Mouse (Mus musculus): ENCODE data around the gene Skor1.

The Skor1 gene

DNA sequence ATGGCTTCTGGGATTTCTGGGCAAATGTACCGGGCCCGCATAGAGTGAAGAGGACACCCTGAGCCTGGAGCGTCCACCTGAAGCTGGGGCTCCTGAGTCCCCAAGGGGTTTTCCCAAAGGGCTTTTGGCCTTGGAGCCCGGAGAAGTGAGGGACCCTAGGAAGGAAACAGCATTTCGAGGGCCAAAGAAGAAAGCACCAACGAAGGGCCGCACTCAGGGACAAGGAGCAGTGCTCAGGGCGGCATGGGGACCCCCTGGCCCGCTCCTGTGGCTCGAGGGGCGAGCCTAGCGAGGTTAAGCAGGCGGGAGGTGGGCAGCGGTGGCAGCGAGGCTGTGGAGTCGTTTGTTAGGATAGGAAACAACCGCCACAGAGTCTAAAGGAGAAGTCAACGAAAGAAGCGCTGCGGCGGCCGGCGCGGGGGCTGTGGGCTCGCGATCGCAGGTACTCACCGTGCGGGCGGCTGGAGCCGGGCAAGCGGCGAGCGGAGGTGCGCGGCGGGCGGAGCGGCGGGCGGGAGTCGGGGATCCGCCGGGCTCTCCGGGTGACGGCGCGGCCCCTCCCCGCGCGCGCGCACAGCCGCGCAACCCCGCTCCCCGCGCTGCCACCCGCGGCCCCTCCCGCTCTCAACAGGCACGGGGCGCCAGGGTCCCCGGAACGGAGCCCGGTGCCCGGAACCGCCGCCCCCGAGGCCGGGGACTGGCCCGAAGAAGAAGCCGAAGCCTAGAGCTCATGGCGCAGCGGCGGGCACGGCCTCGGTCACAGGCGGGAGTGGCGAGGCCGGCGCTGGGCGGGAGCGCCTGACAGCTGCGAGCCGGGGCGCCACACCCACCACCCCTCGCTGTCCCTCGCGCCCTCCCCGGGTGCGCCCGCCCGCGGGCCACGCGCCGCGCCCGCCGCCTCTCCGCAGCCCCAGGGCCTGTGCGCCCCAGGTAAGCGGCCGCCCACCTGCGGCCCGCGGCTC, at the start of gene Skor1:
Gene Skor1 (minus strand): TSS at position 552 of the 962 bp plus-strand sequence.
- no peak for DNase-seq (ENCODE audit: low read depth, low spot score)

GRCm38 (mm10) chr9:63197252-63197651, 48.5 kb upstream of the Skor1 start:
- no peak for DNase-seq (ENCODE audit: low read depth, low spot score)

- DNase-seq (ENCODE audit: low read depth, low spot score) = no peak
Observed at GRCm38 (mm10) chr9:63196114-63196682, 47.4 kb upstream of the Skor1 start.

DNA sequence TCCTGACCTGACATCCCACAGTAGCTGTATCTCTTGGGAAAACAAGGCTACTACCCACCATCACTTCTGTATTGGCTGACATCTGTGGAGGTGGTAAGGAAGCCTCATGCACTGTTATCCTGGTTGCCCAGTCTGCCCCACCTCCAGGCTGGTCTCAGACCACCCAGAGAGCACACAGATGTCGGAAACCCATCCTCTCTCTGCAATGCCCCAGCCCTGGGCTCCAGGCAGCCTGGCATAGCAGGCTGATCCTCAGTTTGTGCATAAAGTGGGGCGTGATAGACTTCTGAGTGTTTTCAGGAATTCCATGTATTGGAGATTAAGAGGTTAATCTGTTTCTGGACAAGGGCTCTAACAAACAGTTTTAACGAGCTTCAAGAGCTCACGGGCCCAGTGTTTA, 46.8 kb upstream of the Skor1 start:
- DNase-seq (ENCODE audit: low read depth, low spot score) = no peak

DNA sequence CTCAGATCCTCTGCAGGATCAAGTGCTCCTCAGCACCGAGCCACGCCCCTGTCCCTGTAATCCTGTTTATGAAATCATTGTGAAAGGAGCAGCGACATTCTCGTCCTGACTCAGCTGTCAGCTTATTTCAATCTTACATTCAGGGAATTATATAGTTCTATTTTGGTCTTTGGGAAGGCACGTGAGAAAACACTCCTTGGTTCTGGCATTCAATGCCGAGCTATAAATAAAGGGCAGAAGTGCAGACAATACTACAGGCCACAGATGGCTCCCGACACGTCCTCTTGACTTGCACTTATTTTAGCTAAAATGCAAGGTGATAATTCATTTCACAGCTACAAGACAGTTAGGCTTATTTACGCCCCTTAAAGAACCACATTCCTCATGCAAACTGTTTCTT, 46.0 kb upstream of the Skor1 start:
- DNase-seq (ENCODE audit: low read depth, low spot score) = no peak

GRCm38 (mm10) chr9:63192809-63193208, 44.0 kb upstream of the Skor1 start:
- no peak for DNase-seq (ENCODE audit: low read depth, low spot score)

DNA sequence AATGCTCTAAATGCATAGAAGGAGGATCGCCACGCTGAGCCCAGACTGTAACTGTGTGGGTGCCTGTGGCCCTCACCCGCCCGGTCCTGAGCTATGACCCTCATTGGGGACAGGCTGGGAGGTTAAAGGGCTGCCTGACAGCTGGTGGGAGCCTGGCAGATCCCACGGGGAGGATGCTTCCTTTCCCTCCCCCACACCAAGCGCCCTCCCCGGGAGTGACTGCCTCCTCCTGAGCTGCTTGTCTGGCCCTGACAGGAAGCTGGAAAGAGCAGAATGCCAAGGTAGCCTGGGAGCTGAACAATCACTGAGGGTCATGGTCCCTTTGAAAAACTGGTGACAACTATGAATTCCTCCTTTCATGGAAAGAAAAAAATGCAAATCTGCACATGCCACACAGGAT, 38.5 kb upstream of the Skor1 start:
- no peak for DNase-seq (ENCODE audit: low read depth, low spot score)

- DNase-seq (ENCODE audit: low read depth, low spot score) = no peak
Observed at GRCm38 (mm10) chr9:63185249-63185648, 36.5 kb upstream of the Skor1 start.

DNA sequence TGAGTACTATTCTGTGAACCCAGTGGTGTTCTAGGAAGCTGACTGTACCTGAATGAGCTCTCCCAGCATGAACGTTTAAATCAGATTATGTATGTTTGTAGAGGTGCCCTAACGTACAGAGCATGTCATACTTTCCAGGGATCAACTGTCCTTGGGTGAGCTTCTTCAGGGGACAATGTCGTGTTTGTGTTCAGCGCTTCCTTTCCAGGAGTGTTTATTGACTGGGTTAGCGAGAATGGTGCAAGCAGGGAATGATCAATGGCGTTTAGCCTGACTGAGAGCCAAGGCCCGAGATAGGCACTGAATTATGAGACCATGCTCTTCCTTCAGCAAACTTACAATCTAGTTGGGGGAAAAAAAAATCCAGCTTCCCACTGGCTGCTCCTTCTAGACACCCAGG, 35.1 kb upstream of the Skor1 start:
- DNase-seq (ENCODE audit: low read depth, low spot score) = no peak

DNA sequence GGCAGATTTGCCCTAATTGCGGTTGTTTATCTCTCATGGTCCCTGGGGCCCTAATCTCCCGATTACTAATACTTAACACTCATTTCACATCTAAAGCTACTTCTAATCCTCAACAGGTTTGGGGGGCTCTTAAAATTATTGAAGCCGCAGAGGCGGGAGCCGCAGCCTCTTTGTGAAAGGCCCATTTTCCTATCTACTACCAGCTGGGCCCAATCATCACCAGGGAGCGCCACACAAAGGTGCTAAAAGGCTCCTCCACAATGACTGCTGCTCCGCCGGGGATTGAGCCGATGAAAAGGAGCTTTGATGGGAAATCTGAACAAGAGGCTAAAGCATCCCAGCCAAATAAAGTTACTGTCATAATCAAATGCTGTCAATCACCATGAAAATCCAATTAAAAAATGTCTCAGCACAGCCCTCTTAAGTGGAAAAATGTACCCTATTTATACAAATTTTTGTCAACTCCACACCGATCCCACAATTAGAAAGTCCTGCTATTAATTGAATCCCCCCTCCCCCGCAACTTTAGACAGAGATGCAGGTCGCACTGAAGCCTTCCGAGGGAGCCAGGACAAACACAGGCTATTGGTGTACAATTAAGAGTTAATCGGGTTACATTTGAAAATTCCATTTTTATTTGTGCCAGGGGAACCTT, 33.7 kb upstream of the Skor1 start:
- DNase-seq (ENCODE audit: low read depth, low spot score) = no peak

DNA sequence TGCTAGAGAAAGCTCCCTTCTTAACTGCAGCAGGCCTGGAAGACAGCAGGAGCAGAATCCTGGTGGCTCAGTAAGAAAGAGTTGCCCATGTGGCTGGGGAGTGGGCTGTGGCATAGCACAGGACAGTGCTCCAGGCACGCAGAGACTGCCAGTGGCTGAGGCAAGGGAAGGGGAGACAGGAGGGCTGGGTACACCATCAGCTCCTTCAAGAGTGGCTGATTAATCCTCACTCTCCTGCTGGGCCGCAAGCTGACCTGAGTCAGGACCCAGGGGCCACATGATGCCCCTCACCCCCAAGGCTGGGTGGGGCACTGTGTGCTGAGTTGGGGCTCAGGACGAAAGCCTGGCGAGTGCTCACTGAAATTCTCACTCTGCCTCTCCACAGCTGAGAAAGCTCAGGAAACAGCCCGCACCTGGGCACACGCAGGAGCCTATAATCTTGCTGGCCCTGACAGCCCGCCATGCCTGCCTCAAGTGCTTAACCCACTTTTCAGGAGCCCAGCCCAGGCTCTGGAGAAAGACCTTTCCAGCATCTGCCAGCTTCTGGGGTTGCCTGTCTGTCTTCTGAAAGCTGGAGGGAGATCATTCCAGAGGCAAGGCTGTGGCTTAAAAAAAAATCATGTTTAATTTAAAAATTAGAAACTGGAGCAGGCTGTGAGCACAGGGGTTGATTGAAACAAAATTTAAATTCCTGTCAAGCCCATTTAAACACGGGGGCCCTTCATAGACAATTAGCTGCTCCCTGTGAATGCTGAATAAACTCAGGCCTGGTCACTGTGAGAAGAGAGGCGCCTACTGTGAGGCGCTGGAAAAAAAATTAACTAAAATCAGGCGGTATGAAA, 32.8 kb upstream of the Skor1 start:
- DNase-seq (ENCODE audit: low read depth, low spot score) = no peak

DNA sequence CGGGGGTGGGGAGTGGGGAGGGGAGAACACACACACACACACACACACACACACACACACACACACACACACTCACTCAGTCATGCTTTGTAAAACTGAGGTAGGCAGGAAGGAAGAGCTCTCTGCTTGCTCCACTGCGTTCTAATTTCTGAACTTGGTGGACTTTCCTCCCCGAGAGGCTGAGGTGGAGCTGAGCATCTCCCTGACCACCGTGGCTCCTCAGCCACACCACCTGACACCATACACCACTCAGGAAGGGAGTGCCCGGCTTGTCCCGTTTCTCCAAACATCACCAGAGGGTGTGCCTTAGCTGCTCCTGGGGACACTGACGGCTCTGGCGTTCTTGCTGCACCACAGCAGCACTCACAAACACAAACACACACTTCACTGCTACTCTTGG, 29.5 kb upstream of the Skor1 start:
- no peak for DNase-seq (ENCODE audit: low read depth, low spot score)

GRCm38 (mm10) chr9:63174001-63174721, 25.4 kb upstream of the Skor1 start:
- no peak for DNase-seq (ENCODE audit: low read depth, low spot score)

- no peak for DNase-seq (ENCODE audit: low read depth, low spot score)
Observed at GRCm38 (mm10) chr9:63171951-63172350, 23.2 kb upstream of the Skor1 start.

DNA sequence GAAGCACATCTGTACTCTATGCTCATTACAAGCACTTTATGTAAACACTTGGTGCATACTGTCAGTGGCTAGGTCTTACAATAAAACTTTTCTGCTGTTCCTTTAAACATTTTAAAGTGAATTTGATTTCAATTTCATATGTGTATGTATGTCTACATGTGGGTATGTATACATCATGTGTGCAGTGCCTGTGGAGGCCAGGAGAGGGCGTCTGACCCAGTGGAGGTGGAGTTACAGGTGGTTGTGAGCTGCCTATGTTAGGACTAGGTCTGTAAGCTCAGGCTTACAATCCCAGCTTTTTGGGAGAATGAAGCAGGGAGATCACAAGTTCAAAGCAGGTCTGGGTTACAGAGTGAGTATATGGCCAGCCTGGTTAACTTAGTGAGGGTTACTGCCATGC, 20.4 kb upstream of the Skor1 start:
- no peak for DNase-seq (ENCODE audit: low read depth, low spot score)

DNA sequence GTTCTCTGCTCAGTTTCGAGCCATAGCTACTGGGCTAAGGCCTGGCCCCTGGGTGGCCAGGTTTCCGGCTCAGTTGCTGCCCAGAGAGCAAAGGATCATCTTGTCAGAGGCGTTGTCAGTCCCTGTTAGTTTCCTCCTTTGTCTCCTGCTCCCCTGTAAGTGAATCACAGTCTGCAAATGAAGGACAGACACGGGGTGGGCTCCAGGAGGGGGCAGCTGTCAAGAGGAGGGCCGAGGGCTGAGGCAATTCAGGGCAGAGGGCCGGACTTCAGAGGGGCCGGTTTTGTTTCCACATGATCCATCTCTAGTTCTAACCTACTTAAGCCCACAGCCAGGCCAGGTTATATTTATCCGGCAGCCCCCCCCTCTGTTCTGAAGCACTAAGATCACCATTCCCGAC, 16.3 kb upstream of the Skor1 start:
- no peak for DNase-seq (ENCODE audit: low read depth, low spot score)

- no peak for DNase-seq (ENCODE audit: low read depth, low spot score)
Observed at GRCm38 (mm10) chr9:63163756-63164155, 15.0 kb upstream of the Skor1 start.

DNA sequence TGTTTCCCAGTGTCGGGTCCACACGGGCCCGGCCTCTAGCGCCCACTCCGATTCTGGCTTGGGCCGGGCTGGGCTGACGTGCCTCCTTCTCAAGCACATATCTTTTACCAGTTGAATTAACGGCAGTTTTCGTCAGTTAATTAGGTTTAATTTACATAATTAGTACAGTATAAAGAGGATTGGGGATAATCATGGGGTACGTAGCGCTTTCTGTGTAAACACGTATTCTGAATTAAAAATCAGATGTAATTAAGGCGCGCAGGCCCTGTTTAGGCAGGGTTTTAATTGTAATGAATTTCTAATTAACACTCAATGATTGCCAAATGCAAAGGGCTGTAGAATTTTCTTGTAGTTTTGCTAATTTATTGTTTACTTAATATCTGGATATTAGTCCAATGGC, 3.2 kb upstream of the Skor1 start:
- no peak for DNase-seq (ENCODE audit: low read depth, low spot score)

GRCm38 (mm10) chr9:63151072-63151870, 2.5 kb upstream of the Skor1 start:
- DNase-seq (ENCODE audit: low read depth, low spot score) = no peak

GRCm38 (mm10) chr9:63150086-63150800, 1.5 kb upstream of the Skor1 start:
- no peak for DNase-seq (ENCODE audit: low read depth, low spot score)
